Mouse (Mus musculus) MEL (cell line): Measurements from ENCODE around the gene Cyren. TPM values are rescaled to one million over a fixed set of nuclear protein-coding genes. Genes with fewer than 3 reads are reported as not detected.
A peak's percentile ranks its signal among the peaks of the same experiment; 100 is the strongest.

Experiments used
- DNase-seq: peaks from one replicate; pipeline ENCODE4 v3.0.0; 2011; ENCODE audit warnings: low read depth, low spot score
- H3K27ac ChIP-seq: 2 replicates; pipeline ENCODE4 v1.5.1; 2012; ENCODE audit warnings: low read depth, mild to moderate bottlenecking, control low read depth, low read length, moderate library complexity; ENCODE audit not compliant: control insufficient read depth
- H3K27me3 ChIP-seq, 2 experiments: fragments of 150-350 bp in 1 of 2; sonication (generic) in 1 of 2; 2 replicates each; pipeline ENCODE4 v1.6.1; 2012; ENCODE audit warnings: low read length in 2 of 2, mild to moderate bottlenecking in 2 of 2, improper control_type of control experiment in 1 of 2, moderate library complexity in 1 of 2; ENCODE audit not compliant: insufficient read depth in 2 of 2, control insufficient read depth in 1 of 2
- H3K36me3 ChIP-seq, 2 experiments: 2 replicates each; pipeline ENCODE4 v1.6.1; 2012 to 2014; ENCODE audit warnings: low read length in 2 of 2, improper control_type of control experiment in 1 of 2, inconsistent platforms in 1 of 2, mild to moderate bottlenecking in 1 of 2; ENCODE audit not compliant: insufficient read depth in 2 of 2, control insufficient read depth in 1 of 2
- H3K4me1 ChIP-seq, 2 experiments: fragments of 150-350 bp in 1 of 2; sonication (generic) in 1 of 2; 2 replicates each; pipeline ENCODE4 v1.6.1; 2012; ENCODE audit warnings: low read length in 2 of 2, improper control_type of control experiment in 1 of 2, mild to moderate bottlenecking in 1 of 2; ENCODE audit not compliant: insufficient read depth in 2 of 2, control insufficient read depth in 1 of 2
- H3K4me3 ChIP-seq, 2 experiments: fragments of 150-350 bp in 1 of 2; sonication (generic) in 1 of 2; 2 replicates each; pipeline ENCODE4 v1.5.1; 2012; ENCODE audit warnings: low read depth in 2 of 2, low read length in 2 of 2, mild to moderate bottlenecking in 2 of 2, moderate library complexity in 2 of 2, control low read depth in 1 of 2, improper control_type of control experiment in 1 of 2; ENCODE audit not compliant: control insufficient read depth in 1 of 2, insufficient read depth in 1 of 2
- H3K79me2 ChIP-seq: 2 replicates; pipeline ENCODE4 v1.6.1; 2012; ENCODE audit warnings: mild to moderate bottlenecking, low read length, moderate library complexity; ENCODE audit not compliant: control insufficient read depth, poor library complexity, insufficient read depth
- H3K9ac ChIP-seq: 2 replicates; pipeline ENCODE4 v1.6.1; 2012; ENCODE audit warnings: low read depth, mild to moderate bottlenecking, control low read depth, low read length, moderate library complexity; ENCODE audit not compliant: control insufficient read depth, poor library complexity, severe bottlenecking
- H3K9me3 ChIP-seq: fragments of 150-350 bp; sonication (generic); replicated peaks from 2 replicates; pipeline ENCODE4 v1.6.1; 2012; ENCODE audit warnings: mild to moderate bottlenecking, low read length, improper control_type of control experiment, moderate library complexity; ENCODE audit not compliant: insufficient read depth
- CHD1 ChIP-seq: IDR thresholded peaks from 2 replicates; pipeline ENCODE4 v1.6.1; 2012; ENCODE audit warnings: low read depth, mild to moderate bottlenecking, inconsistent platforms, low read length, improper control_type of control experiment
- CHD2 ChIP-seq: IDR thresholded peaks from 2 replicates; pipeline ENCODE4 v1.6.1; 2011; ENCODE audit warnings: low read length, improper control_type of control experiment
- CTCF ChIP-seq, 3 experiments: IDR thresholded peaks in 2 of 3; conservative IDR thresholded peaks in 1 of 3; 2 replicates each; pipeline ENCODE4 v1.5.1; 2011 to 2012; ENCODE audit warnings: low read length in 3 of 3, low read depth in 2 of 3, mild to moderate bottlenecking in 2 of 3, improper control_type of control experiment in 1 of 3, inconsistent platforms in 1 of 3, mixed read lengths in 1 of 3, moderate library complexity in 1 of 3; ENCODE audit not compliant: control insufficient read depth in 1 of 3, insufficient read depth in 1 of 3, poor library complexity in 1 of 3, severe bottlenecking in 1 of 3
- E2F4 ChIP-seq: IDR thresholded peaks from 2 replicates; pipeline ENCODE4 v1.6.1; 2011; ENCODE audit warnings: low read depth, low read length, improper control_type of control experiment, borderline replicate concordance
- GATA1 ChIP-seq: IDR thresholded peaks from 2 replicates; pipeline ENCODE4 v1.6.1; 2011; ENCODE audit warnings: low read depth, low read length, improper control_type of control experiment
- JUND ChIP-seq: IDR thresholded peaks from 2 replicates; pipeline ENCODE4 v1.6.1; 2011; ENCODE audit warnings: low read depth, mild to moderate bottlenecking, improper control_type of control experiment, low read length
- KAT2A ChIP-seq: conservative IDR thresholded peaks from 2 replicates; pipeline ENCODE4 v1.6.1; 2012; ENCODE audit warnings: low read depth, low read length, improper control_type of control experiment, inconsistent platforms
- MAZ ChIP-seq: IDR thresholded peaks from 2 replicates; pipeline ENCODE4 v1.6.1; 2012; ENCODE audit warnings: low read depth, mild to moderate bottlenecking, inconsistent platforms, low read length, improper control_type of control experiment
- MEF2A ChIP-seq: IDR thresholded peaks from 2 replicates; pipeline ENCODE4 v1.6.1; 2014; ENCODE audit warnings: low read depth, mild to moderate bottlenecking, inconsistent platforms, low read length, improper control_type of control experiment; ENCODE audit not compliant: poor library complexity, insufficient replicate concordance, severe bottlenecking; ENCODE audit errors: extremely low read depth
- MXI1 ChIP-seq: IDR thresholded peaks from 2 replicates; pipeline ENCODE4 v1.6.1; 2011; ENCODE audit warnings: mild to moderate bottlenecking, low read depth, low read length, improper control_type of control experiment
- MYC ChIP-seq: IDR thresholded peaks from 2 replicates; pipeline ENCODE4 v1.6.1; 2011; ENCODE audit warnings: low read depth, mild to moderate bottlenecking, low read length, improper control_type of control experiment, moderate library complexity
- RAD21 ChIP-seq: IDR thresholded peaks from 2 replicates; pipeline ENCODE4 v1.6.1; 2011; ENCODE audit warnings: mild to moderate bottlenecking, low read depth, low read length, improper control_type of control experiment
- SMC3 ChIP-seq: IDR thresholded peaks from 2 replicates; pipeline ENCODE4 v1.6.1; 2011; ENCODE audit warnings: low read depth, low read length, improper control_type of control experiment
- TCF12 ChIP-seq: IDR thresholded peaks from 2 replicates; pipeline ENCODE4 v1.6.1; 2014; ENCODE audit warnings: low read depth, mild to moderate bottlenecking, inconsistent platforms, low read length, improper control_type of control experiment, moderate library complexity
- UBTF ChIP-seq: IDR thresholded peaks from 2 replicates; pipeline ENCODE4 v1.6.1; 2012; ENCODE audit warnings: low read depth, mild to moderate bottlenecking, inconsistent platforms, low read length, improper control_type of control experiment, moderate library complexity, borderline replicate concordance; ENCODE audit not compliant: insufficient read depth
- USF1 ChIP-seq: IDR thresholded peaks from 2 replicates; pipeline ENCODE4 v1.6.1; 2014; ENCODE audit warnings: low read depth, mild to moderate bottlenecking, inconsistent platforms, low read length, improper control_type of control experiment, moderate library complexity
- polyA plus RNA-seq, 2 experiments: library from polyadenylated mRNA; stranded (reverse) in 1 of 2; unstranded in 1 of 2; fragments of >175 nt in 1 of 2; fragments of >200 nt in 1 of 2; gene quantifications; 2 replicates each; pipeline versions ENCODE4 v1.2.1 to v1.2.4; 2012; ENCODE audit warnings: low replicate concordance in 2 of 2, low read depth in 1 of 2; ENCODE audit not compliant: insufficient read length in 2 of 2, insufficient read depth in 1 of 2, missing spikeins in 1 of 2
- total RNA-seq: library from RNA; depleted of rRNA; stranded (reverse); fragments of 300-350 nt; gene quantifications from 2 replicates; pipeline ENCODE4 v1.2.3, GENCODE M21; 2012

Cyren gene
- total and polyA plus RNA-seq, 3 experiments = 10.1 to 15.9 TPM; not detected in 1

DNA sequence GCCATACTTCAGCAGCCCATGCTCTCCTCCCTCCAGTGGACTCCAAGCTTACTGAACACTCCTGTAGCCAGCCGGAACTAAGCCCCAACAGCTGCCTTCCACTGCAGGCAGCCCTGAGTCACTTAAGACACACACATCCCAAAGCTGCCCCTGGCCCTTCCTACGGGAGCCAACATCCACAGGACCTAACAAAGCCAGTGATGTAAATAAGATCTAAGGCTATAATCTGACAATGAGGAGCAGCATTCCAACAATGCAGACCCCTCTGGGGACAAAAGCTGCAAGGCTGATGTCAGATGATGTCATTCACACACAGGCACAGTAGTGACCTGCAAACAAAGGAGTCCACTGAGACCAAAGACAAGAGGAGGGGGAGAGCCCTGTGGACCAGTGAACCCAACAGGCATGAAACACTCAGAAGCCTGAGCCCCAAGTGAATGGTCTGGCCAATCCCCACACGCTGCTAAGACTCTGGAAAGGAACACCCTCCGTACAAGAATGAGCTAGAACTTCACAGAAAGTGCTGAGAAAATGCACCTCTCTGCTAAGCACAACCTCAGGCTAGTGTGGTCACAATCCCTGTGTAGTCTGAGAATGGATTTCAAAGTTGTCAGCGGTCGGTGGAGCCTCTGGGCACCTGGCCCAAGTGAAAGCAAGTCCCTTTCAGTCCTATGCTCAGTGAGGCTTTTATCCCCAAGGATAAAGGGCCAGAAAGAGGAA lies 9.4 kb upstream of the Cyren start:
- Histone ChIP-seq H3K27me3 (no peaks in the 10 kb centered on the region), H3K4me3 (no peak overlapping the region), H3K9me3 (no peaks in the 10 kb centered on the region), H3K79me2 (no peaks in the 10 kb centered on the region), H3K36me3 (peaks cover 0 to 1% of the 10 kb centered on the region in 2 experiments; a peak in 1 of 4 replicates), H3K4me1 (no peaks in the 10 kb centered on the region), H3K9ac (no peak overlapping the region), H3K27ac (no peak overlapping the region)
- TF ChIP-seq SMC3 (no peak), CTCF (IDR thresholded peaks at IDR 0.05 in 2 of 3, conservative IDR thresholded peaks at IDR 0.05 in 1 of 3; ENCODE audit: control insufficient read depth in 1 of 3, insufficient read depth in 1 of 3, low read depth in 2 of 3, low read length in 3 of 3, poor library complexity in 1 of 3, severe bottlenecking in 1 of 3) (no peak), CHD2 (no peak), USF1 (no peak)
- no peak for DNase-seq

DNA sequence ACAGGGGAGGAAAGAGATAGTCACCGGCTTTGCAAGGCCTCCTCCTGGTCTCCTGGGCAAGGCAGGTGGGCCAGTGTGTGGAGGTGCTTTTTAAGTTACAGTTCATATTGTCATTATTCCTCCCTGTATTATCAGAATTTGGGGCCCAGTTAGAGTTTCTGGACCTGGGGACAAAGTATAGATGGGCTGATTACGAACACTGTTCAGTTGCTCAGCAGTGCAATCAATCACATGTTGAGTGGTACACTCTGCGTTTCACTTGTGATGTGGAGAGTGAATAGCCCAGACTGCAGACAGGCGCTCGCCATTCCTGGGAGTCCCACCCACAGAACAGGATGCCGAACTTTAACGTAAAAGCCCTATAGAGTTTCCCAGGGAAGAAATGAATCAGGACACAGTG lies 6.9 kb upstream of the Cyren start:
- Histone ChIP-seq H3K9ac (no peak overlapping the region), H3K4me3 (no peak overlapping the region), H3K79me2 (no peaks in the 10 kb centered on the region), H3K36me3 (peaks cover 0 to 1% of the 10 kb centered on the region in 2 experiments; a peak in 1 of 4 replicates), H3K27me3 (no peaks in the 10 kb centered on the region), H3K9me3 (no peaks in the 10 kb centered on the region), H3K4me1 (no peaks in the 10 kb centered on the region), H3K27ac (no peak overlapping the region)
- DNase-seq = no peak
- TF ChIP-seq JUND (no peak), MXI1 (no peak), USF1 (no peak), KAT2A (no peak), SMC3 (no peak), MAZ (no peak)

DNA sequence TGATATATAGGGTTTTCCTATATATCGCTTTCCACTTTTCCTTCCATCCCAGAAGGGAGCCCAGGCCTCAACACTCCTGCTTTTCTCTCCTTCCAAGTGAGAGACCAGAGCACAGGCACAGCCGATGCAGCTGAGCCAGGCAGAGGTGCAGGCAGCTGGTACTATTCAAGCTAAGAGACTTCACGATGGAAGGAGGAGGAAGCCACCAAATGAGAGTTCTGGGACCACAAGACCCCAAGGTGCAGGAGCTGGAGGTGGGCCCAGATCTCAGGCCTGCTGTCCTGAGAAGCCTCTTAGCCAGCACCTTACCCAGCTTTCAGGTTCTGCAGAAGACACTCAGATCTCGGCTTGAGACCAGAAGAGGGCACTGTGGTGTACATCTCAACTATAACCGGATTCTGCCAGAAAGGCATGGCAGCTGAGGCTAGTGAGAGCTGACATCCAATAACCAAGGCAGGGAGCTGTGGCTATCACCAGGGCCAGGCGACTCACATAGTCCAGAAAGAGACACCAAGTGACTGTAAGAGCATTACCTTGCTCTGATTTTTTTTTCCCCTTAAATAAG lies 2.1 kb upstream of the Cyren start:
- Histone ChIP-seq H3K9ac (no peak overlapping the region), H3K4me3 (no peak overlapping the region), H3K27ac (no peak overlapping the region), H3K36me3 (peaks cover 0 to 7% of the 10 kb centered on the region in 2 experiments; a peak in 1 of 4 replicates), H3K79me2 (peaks cover 10% of the 10 kb centered on the region)
- TF ChIP-seq E2F4 (no peak), CTCF (IDR thresholded peaks at IDR 0.05 in 2 of 3, conservative IDR thresholded peaks at IDR 0.05 in 1 of 3; ENCODE audit: control insufficient read depth in 1 of 3, insufficient read depth in 1 of 3, low read depth in 2 of 3, low read length in 3 of 3, poor library complexity in 1 of 3, severe bottlenecking in 1 of 3) (peak; percentile 19 to 56 (median 41); a peak in 4 of 6 replicates), TCF12 (no peak), GATA1 (no peak), UBTF (no peak), CHD1 (no peak), MEF2A (no peak), SMC3 (peak; percentile 64), RAD21 (peak; percentile 35), MYC (no peak)
- TF ChIP-seq, all 39 proteins: peak for 3
- no peaks in the 10 kb centered on the region for H3K9me3 ChIP-seq
- peak; percentile 62 for DNase-seq
- no peaks in the 10 kb centered on the region for H3K27me3 ChIP-seq
- H3K4me1 ChIP-seq = peaks cover 2 to 25% of the 10 kb centered on the region in 2 experiments; a peak in 3 of 4 replicates
